8 mouse cellular contexts compared by ENCODE assay signal in genomic region chr16:37584218-37585035, GRCm38 (mm10). TPM values are rescaled to one million over a fixed set of nuclear protein-coding genes. Genes with fewer than 3 reads are reported as not detected.
DNase-seq lines count a peak whose midpoint lies in the region; ATAC-seq and TF ChIP-seq lines count a peak whose summit lies in the region.

No protein-coding gene starts in this region.

- peak overlapping the region; percentile 42 for H3K4me2 ChIP-seq in forebrain, embryonic 15.5 days (replicated peaks)
- peak overlapping the region; percentile 53 for H3K4me2 ChIP-seq in lung, postnatal 0 days (replicated peaks; ENCODE audit: low read depth, low read length)

- DNase-seq in MN1 (ENCODE audit: low spot score), result peak; percentile 49
- DNase-seq in cerebellum, adult 11 months, result peak; percentile 47
- DNase-seq in layer of hippocampus, adult 8-10 months (ENCODE audit: low spot score in 2 of 2), result peak; percentile 45 to 55
- DNase-seq in lung, postnatal 0 days (ENCODE audit: low spot score), result peak; percentile 24
- peak; percentile 31 for DNase-seq in retina, postnatal 7 days (ENCODE audit: low read depth, low spot score)
- no peak for DNase-seq in spleen, postnatal 10 days (ENCODE audit: low spot score in 2 of 2)

- H3K9ac ChIP-seq in forebrain, embryonic 15.5 days (replicated peaks), result peak overlapping the region; percentile 39
- H3K9ac ChIP-seq in lung, postnatal 0 days (replicated peaks; ENCODE audit: low read depth), result 0 out of 2 replicates have a peak overlapping the region, but pooled peaks have one; percentile 5

- TF ChIP-seq CTCF in lung, postnatal 0 days (IDR thresholded peaks at IDR 0.05), result no peak

- H3K36me3 ChIP-seq in forebrain, embryonic 15.5 days, result no peaks in the 10 kb centered on the region
- no peaks in the 10 kb centered on the region for H3K36me3 ChIP-seq in lung, postnatal 0 days (ENCODE audit: insufficient read depth, low read length)

- H3K9me3 ChIP-seq in forebrain, embryonic 15.5 days, result no peaks in the 10 kb centered on the region
- no peaks in the 10 kb centered on the region for H3K9me3 ChIP-seq in lung, postnatal 0 days (ENCODE audit: low read length)

- peak; percentile 85 for ATAC-seq in forebrain, embryonic 15.5 days (replicated peaks)
- ATAC-seq in hematopoietic stem cell, adult 5-6 weeks (replicated peaks in 1 of 2; ENCODE audit: insufficient read depth in 1 of 2, low FRiP score in 2 of 2, low TSS enrichment in 1 of 2, low read depth in 1 of 2, poor library complexity in 2 of 2, severe bottlenecking in 2 of 2), result peak; percentile 62 to 72
- no peak for ATAC-seq in lung, postnatal 0 days

- no peak for TF ChIP-seq EP300 in lung, postnatal 0 days (IDR thresholded peaks at IDR 0.05)

- WGBS in forebrain, embryonic 15.5 days, result 1% methylated on average over 25 of the region's 25 CpGs
- WGBS in lung, postnatal 0 days, result 7% methylated on average over 25 of the region's 25 CpGs

- H3K4me1 ChIP-seq in forebrain, embryonic 15.5 days, result peaks cover 24% of the 10 kb centered on the region
- H3K4me1 ChIP-seq in lung, postnatal 0 days (ENCODE audit: insufficient read depth, low read depth, low read length), result no peaks in the 10 kb centered on the region

- no peaks in the 10 kb centered on the region for H3K27me3 ChIP-seq in forebrain, embryonic 15.5 days
- no peaks in the 10 kb centered on the region for H3K27me3 ChIP-seq in lung, postnatal 0 days (replicated peaks; ENCODE audit: insufficient read depth, low read length)

- peak overlapping the region; percentile 28 for H3K4me3 ChIP-seq in forebrain, embryonic 15.5 days
- H3K4me3 ChIP-seq in lung, postnatal 0 days (ENCODE audit: low read depth, low read length), result peak overlapping the region; percentile 23

- peak overlapping the region; percentile 87 for H3K27ac ChIP-seq in forebrain, embryonic 15.5 days (replicated peaks)
- no peak overlapping the region for H3K27ac ChIP-seq in lung, postnatal 0 days (ENCODE audit: low read length)

RNA-seq across cellular contexts. Expression of gene Hgd, which starts 4.5 kb away (rescaled TPM):
- polyA plus RNA-seq in forebrain, embryonic 15.5 days (2015; fragmentation: Nextera tagmentation; extraction: Ambion mirVana), result 0.24 TPM in 1 of 2 replicates, not detected in the other
- total RNA-seq in hematopoietic stem cell, adult 5-6 weeks (2017), result not detected in 2 replicates
- total RNA-seq in layer of hippocampus, adult 8-10 months (2022), result under 1 TPM in 1 of 4 experiments, not detected in 3; 0.47 TPM
- 0.20 and 0.48 TPM in 2 replicates for polyA plus RNA-seq in lung, postnatal 0 days (2015; fragmentation: Nextera tagmentation; extraction: Ambion mirVana)

RNA-seq across cellular contexts. Expression of gene Rabl3, which starts 44.7 kb away (rescaled TPM):
- polyA plus RNA-seq in forebrain, embryonic 15.5 days (2015; fragmentation: Nextera tagmentation; extraction: Ambion mirVana), result 17.7 and 18.1 TPM in 2 replicates
- total RNA-seq in hematopoietic stem cell, adult 5-6 weeks (2017), result 6.8 and 12.0 TPM in 2 replicates
- 1 to 10 TPM; 7.6 to 10.0 (median 8.7) TPM for total RNA-seq in layer of hippocampus, adult 8-10 months (2022)
- polyA plus RNA-seq in lung, postnatal 0 days (2015; fragmentation: Nextera tagmentation; extraction: Ambion mirVana), result 11.3 and 12.0 TPM in 2 replicates

RNA-seq across cellular contexts. Expression of gene Gtf2e1, which starts 44.8 kb away (rescaled TPM):
- polyA plus RNA-seq in forebrain, embryonic 15.5 days (2015; fragmentation: Nextera tagmentation; extraction: Ambion mirVana), result 39.0 and 40.3 TPM in 2 replicates
- total RNA-seq in hematopoietic stem cell, adult 5-6 weeks (2017), result 27.5 and 31.3 TPM in 2 replicates
- 10 to 100 TPM; 16.7 to 18.6 (median 17.6) TPM for total RNA-seq in layer of hippocampus, adult 8-10 months (2022)
- 9.5 and 10.4 TPM in 2 replicates for polyA plus RNA-seq in lung, postnatal 0 days (2015; fragmentation: Nextera tagmentation; extraction: Ambion mirVana)

Comparison
In these comparisons a context has a peak if more than half of its experiments do, and no peak if none do; other contexts are left out.
1. DNase-seq: peak in MN1 (single experiment), cerebellum, adult 11 months (single experiment), layer of hippocampus, adult 8-10 months (2 of 2), lung, postnatal 0 days (single experiment) and retina, postnatal 7 days (single experiment); none in spleen, postnatal 10 days (0 of 2).